Mouse (Mus musculus) kidney, adult 2 months (tissue): Measurements from ENCODE around the gene Gpc6.

ENCODE experiments used
- CTCF ChIP-seq: fragments of 200-500 bp; conservative IDR thresholded peaks from 2 replicates; pipeline ENCODE4 v1.5.1; 2011; ENCODE audit warnings: low read depth, mild to moderate bottlenecking, control low read depth, low read length, moderate library complexity, mixed read lengths; ENCODE audit not compliant: insufficient read depth, insufficient read length
- POLR2A ChIP-seq: fragments of 200-500 bp; IDR thresholded peaks from one replicate; pipeline ENCODE4 v1.6.1; 2011; ENCODE audit warnings: low read depth, low read length, control low read depth

- TF ChIP-seq CTCF (no peak), POLR2A (no peak)
These were observed 489.9 kb downstream of the Gpc6 start for GRCm38 (mm10) chr14:117415045-117415444.
